Mouse (Mus musculus) heart, embryonic 14.5 days (tissue): ENCODE results near the gene Rbms3. TPM values are rescaled to one million over a fixed set of nuclear protein-coding genes. Genes with fewer than 3 reads are reported as not detected.
A peak's percentile ranks its signal among the peaks of the same experiment; 100 is the strongest.

Experiments used
- ATAC-seq: fragments of 200-750 bp; cut with Nextera tagmentation; 2 replicates; pipeline ENCODE4 v1.8.0; 2017; ENCODE audit warnings: low read depth, moderate TSS enrichment; ENCODE audit not compliant: insufficient number of reproducible peaks, insufficient read depth, low FRiP score
- H3K27ac ChIP-seq, 2 experiments: fragments of 200-500 bp in 1 of 2; fragments of 300-500 bp in 1 of 2; sonication (generic) in 1 of 2; replicated peaks in 1 of 2; 2 replicates each; pipeline ENCODE4 v1.5.1; 2012 to 2014; ENCODE audit warnings: low read depth in 2 of 2, low read length in 2 of 2, control low read depth in 1 of 2, mild to moderate bottlenecking in 1 of 2, mixed read lengths in 1 of 2; ENCODE audit not compliant: control insufficient read depth in 1 of 2, insufficient read depth in 1 of 2
- H3K27me3 ChIP-seq: fragments of 300-500 bp; sonication (generic); 2 replicates; pipeline ENCODE4 v1.6.1; 2014; ENCODE audit warnings: mild to moderate bottlenecking, low read length, control low read depth; ENCODE audit not compliant: control insufficient read depth, insufficient read depth
- H3K36me3 ChIP-seq: fragments of 300-500 bp; sonication (generic); 2 replicates; pipeline ENCODE4 v1.6.1; 2014; ENCODE audit warnings: mild to moderate bottlenecking, control low read depth, low read length, mixed read lengths; ENCODE audit not compliant: control insufficient read depth, insufficient read depth
- H3K4me1 ChIP-seq, 2 experiments: fragments of 200-500 bp in 1 of 2; fragments of 300-500 bp in 1 of 2; sonication (generic) in 1 of 2; 2 replicates each; pipeline ENCODE4 v1.6.1; 2012 to 2014; ENCODE audit warnings: low read length in 2 of 2, control low read depth in 1 of 2, mixed read lengths in 1 of 2; ENCODE audit not compliant: control insufficient read depth in 2 of 2, insufficient read depth in 2 of 2
- H3K4me2 ChIP-seq: fragments of 300-500 bp; sonication (generic); 2 replicates; pipeline ENCODE4 v1.6.1; 2014; ENCODE audit warnings: mild to moderate bottlenecking, low read length
- H3K4me3 ChIP-seq, 2 experiments: fragments of 200-500 bp in 1 of 2; fragments of 300-500 bp in 1 of 2; sonication (generic) in 1 of 2; 2 replicates each; pipeline ENCODE4 v1.5.1; 2012 to 2014; ENCODE audit warnings: low read length in 2 of 2, mild to moderate bottlenecking in 2 of 2, control low read depth in 1 of 2, low read depth in 1 of 2, moderate library complexity in 1 of 2; ENCODE audit not compliant: control insufficient read depth in 1 of 2, insufficient read depth in 1 of 2
- H3K9ac ChIP-seq: fragments of 300-500 bp; sonication (generic); 2 replicates; pipeline ENCODE4 v1.6.1; 2014; ENCODE audit warnings: mild to moderate bottlenecking, low read length
- H3K9me3 ChIP-seq: fragments of 300-500 bp; sonication (generic); 2 replicates; pipeline ENCODE4 v1.6.1; 2016; ENCODE audit warnings: low read length, control low read depth; ENCODE audit not compliant: control insufficient read depth
- WGBS: fragments of 180-500 bp; shearing (Covaris S2); extraction: QIAGEN DNeasy Blood & Tissue Kit; methylation state at CpG from one replicate; pipeline ENCODE4 v1.1.7; 2014; 5-methylcytosine and 5-hydroxymethylcytosine counted together
- polyA plus RNA-seq: library from polyadenylated mRNA; unstranded; fragments of >200 nt; fragmentation: Nextera tagmentation; extraction: Ambion mirVana; gene quantifications from 2 replicates; pipeline ENCODE4 v1.2.1, GENCODE M21; 2014

Gene Rbms3
- polyA plus RNA-seq, 1 experiment from 2014 or later, result 39.4 TPM

DNA sequence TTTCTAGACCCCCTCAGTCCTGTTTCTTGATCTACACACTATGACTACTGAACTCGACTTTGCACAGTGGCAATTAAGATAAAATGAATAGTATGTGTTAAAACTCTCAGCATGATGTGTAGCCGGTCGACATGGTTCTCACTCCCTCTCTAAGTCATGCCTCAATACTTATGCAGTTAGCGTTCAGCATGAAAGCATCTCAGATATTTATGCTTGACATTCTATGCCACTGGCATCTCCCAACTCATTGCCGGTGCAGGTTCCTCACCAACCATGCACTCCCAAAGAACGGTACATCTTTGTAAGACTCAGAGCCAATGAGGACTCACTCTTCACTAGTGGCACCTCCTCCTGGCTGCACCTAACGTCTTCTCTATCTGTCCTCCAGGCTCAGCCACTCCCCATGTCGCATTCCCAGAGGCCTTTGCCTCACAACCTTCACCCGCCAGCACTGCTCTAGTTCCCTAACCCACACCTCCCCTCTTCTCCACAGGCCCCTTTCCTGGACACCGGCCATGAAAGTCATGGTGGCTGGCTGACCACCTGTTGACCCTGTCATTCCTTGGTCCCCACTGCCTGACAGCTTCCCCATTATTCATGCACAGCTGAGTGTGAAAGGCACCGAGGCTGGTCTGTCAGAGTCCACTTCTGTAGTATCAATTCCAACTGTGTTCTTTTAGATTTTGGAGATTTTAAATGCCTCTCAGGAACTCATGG is 561.9 kb downstream of the Rbms3 start:
- WGBS, result 77% methylated on average over 11 of the region's 11 CpGs
- Histone ChIP-seq H3K9ac (no peak overlapping the region), H3K27ac (no peak overlapping the region), H3K9me3 (no peaks in the 10 kb centered on the region), H3K4me2 (no peak overlapping the region), H3K4me1 (peaks cover 2 to 9% of the 10 kb centered on the region in 2 experiments; a peak in 3 of 4 replicates), H3K27me3 (no peaks in the 10 kb centered on the region), H3K36me3 (no peaks in the 10 kb centered on the region), H3K4me3 (no peak overlapping the region)
- ATAC-seq, result no peak

DNA sequence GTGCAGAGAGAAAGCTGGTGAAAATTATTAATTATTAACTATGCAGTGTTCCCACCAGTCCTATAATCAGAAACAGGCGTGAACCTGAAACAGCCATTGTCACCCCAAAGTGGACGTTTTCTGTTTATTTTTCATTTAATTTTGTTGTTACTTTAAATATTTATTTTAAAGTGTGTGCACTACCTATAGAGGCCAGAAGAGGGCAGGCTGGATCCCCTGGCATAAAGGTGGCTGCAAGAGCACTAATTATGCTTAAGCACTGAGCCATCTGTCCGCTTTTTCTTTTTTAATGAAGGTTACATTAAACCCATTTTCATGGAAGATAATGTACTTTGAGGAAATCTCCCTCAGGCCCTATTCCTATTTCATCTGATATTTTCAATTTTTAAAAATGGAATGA is 563.2 kb downstream of the Rbms3 start:
- Histone ChIP-seq H3K4me1 (no peaks in the 10 kb centered on the region), H3K9me3 (no peaks in the 10 kb centered on the region), H3K36me3 (no peaks in the 10 kb centered on the region), H3K4me3 (no peak overlapping the region), H3K9ac (no peak overlapping the region), H3K27ac (no peak overlapping the region), H3K4me2 (no peak overlapping the region), H3K27me3 (no peaks in the 10 kb centered on the region)
- WGBS, result 79% methylated on average over 3 of the region's 3 CpGs
- no peak for ATAC-seq

- Histone ChIP-seq H3K36me3 (no peaks in the 10 kb centered on the region), H3K4me1 (no peaks in the 10 kb centered on the region), H3K9ac (no peak overlapping the region), H3K4me3 (no peak overlapping the region), H3K9me3 (no peaks in the 10 kb centered on the region), H3K27me3 (no peaks in the 10 kb centered on the region), H3K27ac (no peak overlapping the region), H3K4me2 (no peak overlapping the region)
- no peak for ATAC-seq
- WGBS, result 94% methylated on average over 6 of the region's 6 CpGs
These were observed 564.1 kb downstream of the Rbms3 start for GRCm38 (mm10) chr9:117065601-117066000.

- Histone ChIP-seq H3K4me1 (no peaks in the 10 kb centered on the region), H3K4me3 (no peak overlapping the region), H3K36me3 (no peaks in the 10 kb centered on the region), H3K27me3 (no peaks in the 10 kb centered on the region), H3K9ac (no peak overlapping the region), H3K9me3 (no peaks in the 10 kb centered on the region), H3K27ac (no peak overlapping the region), H3K4me2 (no peak overlapping the region)
- 64% methylated on average over 1 of the region's 1 CpGs for WGBS
- no peak for ATAC-seq
These were observed 570.1 kb downstream of the Rbms3 start for GRCm38 (mm10) chr9:117059586-117059985.

DNA sequence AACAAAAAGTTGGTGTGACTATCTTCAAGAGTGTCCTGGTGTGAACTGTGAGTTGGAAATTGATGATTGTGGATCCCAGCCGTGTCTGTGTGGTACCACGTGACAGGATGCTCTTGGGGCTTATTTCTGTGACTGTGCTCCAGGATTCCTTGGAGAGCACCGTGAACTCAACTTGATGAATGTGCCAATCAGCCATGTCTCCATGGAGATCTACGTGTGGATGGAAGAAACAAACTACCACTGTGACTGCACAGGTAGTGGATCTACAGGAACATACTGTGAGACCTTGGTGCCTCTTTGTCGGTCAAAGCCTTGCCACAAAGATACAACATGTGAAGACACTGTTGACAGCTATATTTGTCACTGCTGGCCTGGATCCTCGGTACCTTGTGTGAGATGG is 570.6 kb downstream of the Rbms3 start:
- no peaks in the 10 kb centered on the region for H3K27me3 ChIP-seq
- H3K4me3 ChIP-seq, result no peak overlapping the region
- no peaks in the 10 kb centered on the region for H3K9me3 ChIP-seq
- H3K4me2 ChIP-seq, result no peak overlapping the region
- H3K36me3 ChIP-seq, result no peaks in the 10 kb centered on the region
- WGBS, result 76% methylated on average over 6 of the region's 6 CpGs
- H3K4me1 ChIP-seq, result no peaks in the 10 kb centered on the region
- H3K9ac ChIP-seq, result no peak overlapping the region
- ATAC-seq, result no peak
- H3K27ac ChIP-seq, result no peak overlapping the region

- Histone ChIP-seq H3K4me3 (no peak overlapping the region), H3K9me3 (0 out of 2 replicates have a peak, but pooled peaks cover 3% of the 10 kb centered on the region), H3K4me2 (no peak overlapping the region), H3K9ac (no peak overlapping the region), H3K27ac (no peak overlapping the region), H3K27me3 (no peaks in the 10 kb centered on the region), H3K4me1 (peaks cover 0 to 6% of the 10 kb centered on the region in 2 experiments; a peak in 1 of 4 replicates), H3K36me3 (0 out of 2 replicates have a peak, but pooled peaks cover 4% of the 10 kb centered on the region)
- ATAC-seq, result no peak
- WGBS, result 98% methylated on average over 2 of the region's 2 CpGs
These were observed 577.8 kb downstream of the Rbms3 start for GRCm38 (mm10) chr9:117051935-117052334.

DNA sequence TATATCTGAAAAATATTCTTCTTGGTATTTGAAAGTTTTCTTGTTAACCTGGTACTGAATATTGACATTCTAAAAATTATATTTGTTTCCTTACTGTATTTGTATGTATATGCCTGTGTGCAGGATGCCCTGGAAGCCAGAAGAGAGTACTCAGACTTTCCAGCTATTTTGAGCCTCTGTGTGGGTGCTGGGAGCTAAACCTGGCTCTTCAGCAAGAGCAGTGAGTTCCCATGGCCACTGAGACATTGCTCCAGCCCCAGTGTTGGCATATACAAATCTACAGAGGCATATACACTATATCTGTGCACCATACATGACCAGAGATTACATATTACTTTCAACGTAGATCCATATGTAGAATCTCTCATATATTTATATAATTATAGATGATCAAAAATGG is 581.1 kb downstream of the Rbms3 start:
- 90% methylated on average over 1 of the region's 1 CpGs for WGBS
- Histone ChIP-seq H3K36me3 (0 out of 2 replicates have a peak, but pooled peaks cover 4% of the 10 kb centered on the region), H3K4me2 (no peak overlapping the region), H3K4me3 (no peak overlapping the region), H3K9ac (no peak overlapping the region), H3K9me3 (0 out of 2 replicates have a peak, but pooled peaks cover 3% of the 10 kb centered on the region), H3K4me1 (peaks cover 0 to 6% of the 10 kb centered on the region in 2 experiments; a peak in 1 of 4 replicates), H3K27me3 (no peaks in the 10 kb centered on the region), H3K27ac (no peak overlapping the region)
- ATAC-seq, result no peak

DNA sequence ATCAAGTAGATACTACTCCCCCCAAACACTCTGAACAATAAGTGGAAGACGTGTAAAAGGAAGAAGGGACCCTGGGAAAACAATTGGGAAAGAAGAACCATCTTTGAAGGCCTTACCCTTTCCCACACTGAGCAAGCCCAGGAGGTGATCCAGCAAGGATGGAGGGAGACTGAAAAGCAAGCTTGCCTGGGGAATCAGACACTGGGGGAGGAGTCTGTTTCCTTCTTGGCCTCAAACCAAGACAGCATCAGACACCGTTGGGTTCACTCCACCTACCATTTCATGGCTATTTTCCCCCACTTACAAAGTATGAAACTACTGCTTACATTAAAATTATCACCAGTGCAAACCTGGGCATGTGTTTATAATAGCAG is 587.7 kb downstream of the Rbms3 start:
- no peaks in the 10 kb centered on the region for H3K36me3 ChIP-seq
- 0 out of 4 replicates have a peak overlapping the region, but pooled peaks of 1 of the 2 experiments have one; percentile 5 for H3K27ac ChIP-seq
- H3K9me3 ChIP-seq, result no peaks in the 10 kb centered on the region
- no peak for ATAC-seq
- no peak overlapping the region for H3K9ac ChIP-seq
- no peaks in the 10 kb centered on the region for H3K27me3 ChIP-seq
- 27% methylated on average over 2 of the region's 2 CpGs for WGBS
- H3K4me1 ChIP-seq, result peaks cover 5 to 27% of the 10 kb centered on the region in 2 experiments
- no peak overlapping the region for H3K4me3 ChIP-seq
- H3K4me2 ChIP-seq, result no peak overlapping the region
